Mouse (Mus musculus) hindbrain, embryonic 14.5 days (tissue): ENCODE measurements around the gene Fli1. TPM values are rescaled to one million over a fixed set of nuclear protein-coding genes. Genes with fewer than 3 reads are reported as not detected.

Experiments
- ATAC-seq: fragments of 200-750 bp; cut with Nextera tagmentation; 2 replicates; pipeline ENCODE4 v1.8.0; 2017; ENCODE audit warnings: moderate number of reproducible peaks, mild to moderate bottlenecking, moderate TSS enrichment, moderate library complexity; ENCODE audit not compliant: low FRiP score
- DNase-seq: peaks from one replicate; pipeline ENCODE4 v3.0.0-alpha.2; 2015; ENCODE audit warnings: low spot score
- H3K27ac ChIP-seq: fragments of 300-500 bp; sonication (generic); 2 replicates; pipeline ENCODE4 v1.5.1; 2014; ENCODE audit warnings: mild to moderate bottlenecking, moderate library complexity
- H3K27me3 ChIP-seq: fragments of 300-500 bp; sonication (generic); 2 replicates; pipeline ENCODE4 v1.6.1; 2014; ENCODE audit warnings: mild to moderate bottlenecking, low read length, mixed read lengths; ENCODE audit not compliant: control insufficient read depth, insufficient read depth
- H3K36me3 ChIP-seq: fragments of 300-500 bp; sonication (generic); replicated peaks from 2 replicates; pipeline ENCODE4 v1.6.1; 2014; ENCODE audit not compliant: control insufficient read depth, insufficient read depth
- H3K4me1 ChIP-seq: fragments of 300-500 bp; sonication (generic); replicated peaks from 2 replicates; pipeline ENCODE4 v1.6.1; 2014; ENCODE audit warnings: antibody characterized with exemption, low read length, mixed read lengths; ENCODE audit not compliant: control insufficient read depth, insufficient read depth
- H3K4me2 ChIP-seq: fragments of 300-500 bp; sonication (generic); replicated peaks from 2 replicates; pipeline ENCODE4 v1.6.1; 2014; ENCODE audit warnings: mild to moderate bottlenecking, moderate library complexity
- H3K4me3 ChIP-seq: fragments of 300-500 bp; sonication (generic); replicated peaks from 2 replicates; pipeline ENCODE4 v1.5.1; 2014; ENCODE audit warnings: mild to moderate bottlenecking, low read length
- H3K9ac ChIP-seq: fragments of 300-500 bp; sonication (generic); 2 replicates; pipeline ENCODE4 v1.6.1; 2014
- H3K9me3 ChIP-seq: fragments of 300-500 bp; sonication (generic); 2 replicates; pipeline ENCODE4 v1.6.1; 2016; ENCODE audit warnings: low read length; ENCODE audit not compliant: control insufficient read depth
- WGBS: fragments of 180-500 bp; shearing (Covaris S2); extraction: QIAGEN DNeasy Blood & Tissue Kit; methylation state at CpG from one replicate; pipeline ENCODE4 v1.1.7; 2014; 5-methylcytosine and 5-hydroxymethylcytosine counted together
- polyA plus RNA-seq: library from polyadenylated mRNA; unstranded; fragments of >200 nt; fragmentation: Nextera tagmentation; extraction: Ambion mirVana; gene quantifications from 2 replicates; pipeline ENCODE4 v1.2.1, GENCODE M21; 2014

Fli1 gene
- polyA plus RNA-seq, 1 experiment from 2014 or later: 9.1 TPM

DNA sequence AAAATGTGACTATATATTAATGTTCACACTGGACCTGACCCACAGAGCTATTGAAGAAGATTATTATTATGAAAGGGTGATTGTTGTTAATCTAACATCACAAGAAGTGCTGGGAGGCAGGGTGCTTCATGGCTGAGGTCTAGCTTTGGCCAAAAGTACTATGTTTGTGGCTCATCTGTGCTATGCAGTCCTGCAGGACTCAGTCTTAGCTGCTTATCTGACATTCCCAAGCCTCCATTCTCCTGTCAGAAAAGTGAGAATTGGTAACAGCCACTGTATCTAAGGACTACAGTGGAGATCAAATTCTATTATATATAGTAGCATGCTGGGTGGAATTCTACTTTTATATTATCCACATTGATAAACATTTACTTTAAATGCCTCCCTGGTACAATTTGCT, 16.8 kb upstream of the Fli1 start:
- DNase-seq (no peak), ATAC-seq (no peak)
- Histone ChIP-seq H3K9ac (no peak overlapping the region), H3K4me1 (0 out of 2 replicates have a peak, but pooled peaks cover 2% of the 10 kb centered on the region), H3K4me3 (no peak overlapping the region), H3K9me3 (no peaks in the 10 kb centered on the region), H3K36me3 (no peaks in the 10 kb centered on the region), H3K4me2 (no peak overlapping the region), H3K27ac (no peak overlapping the region), H3K27me3 (no peaks in the 10 kb centered on the region; the same call in 1 of the 2 replicates)

GRCm38 (mm10) chr9:32556313-32556712, 13.7 kb upstream of the Fli1 start:
- Histone ChIP-seq H3K4me3 (no peak overlapping the region), H3K27ac (no peak overlapping the region), H3K27me3 (peaks cover 6% of the 10 kb centered on the region), H3K9me3 (no peaks in the 10 kb centered on the region), H3K4me2 (no peak overlapping the region), H3K9ac (no peak overlapping the region), H3K36me3 (no peaks in the 10 kb centered on the region), H3K4me1 (0 out of 2 replicates have a peak, but pooled peaks cover 2% of the 10 kb centered on the region)
- no peak for ATAC-seq
- DNase-seq: no peak
- WGBS: 91% methylated on average over 7 of the region's 7 CpGs

DNA sequence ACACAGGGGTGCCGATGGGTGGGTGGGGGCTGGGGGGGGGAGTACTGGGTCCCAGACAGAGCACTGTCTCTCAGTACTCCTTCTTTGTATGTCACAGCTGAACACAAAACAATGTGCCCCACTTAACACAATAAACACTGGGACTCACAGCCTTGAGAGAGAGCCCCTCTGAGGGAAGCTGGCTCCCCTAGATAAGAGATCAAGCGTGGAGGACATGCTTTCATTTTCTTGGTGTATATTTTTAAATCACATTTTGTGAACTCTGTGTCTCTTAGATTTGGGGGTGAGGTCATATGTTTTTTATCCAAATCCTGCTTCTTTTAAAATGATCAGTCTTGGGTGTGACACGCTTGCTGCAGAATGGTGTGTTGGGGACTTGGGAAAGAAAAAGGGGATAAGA, 12.6 kb upstream of the Fli1 start:
- no peak for DNase-seq
- Histone ChIP-seq H3K9ac (no peak overlapping the region), H3K27ac (no peak overlapping the region), H3K27me3 (peaks cover 13% of the 10 kb centered on the region), H3K9me3 (no peaks in the 10 kb centered on the region), H3K4me3 (no peak overlapping the region), H3K4me1 (peaks cover 2% of the 10 kb centered on the region; the same call in 1 of the 2 replicates), H3K4me2 (no peak overlapping the region), H3K36me3 (no peaks in the 10 kb centered on the region)
- no peak for ATAC-seq
- WGBS: 86% methylated on average over 3 of the region's 3 CpGs

DNA sequence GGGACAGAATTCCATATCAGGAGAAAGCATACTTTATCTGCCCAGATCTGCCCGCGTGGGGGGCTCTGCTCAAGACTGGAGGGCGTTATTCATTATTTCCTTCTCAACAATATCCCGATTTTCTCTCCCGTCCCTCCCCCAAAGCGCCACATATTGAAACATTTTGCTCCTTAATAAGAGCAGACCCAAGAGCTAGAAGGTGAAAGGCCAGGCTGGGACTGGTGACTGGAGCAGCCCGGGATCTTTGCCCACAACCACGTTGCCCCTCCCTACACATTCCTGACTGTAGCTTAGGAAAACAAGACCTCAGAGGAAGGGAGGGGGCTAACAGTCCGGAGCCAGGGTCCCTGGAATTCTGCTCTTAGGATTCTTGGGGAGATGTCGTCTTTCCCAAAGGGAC, 7.9 kb upstream of the Fli1 start:
- ATAC-seq: no peak

DNA sequence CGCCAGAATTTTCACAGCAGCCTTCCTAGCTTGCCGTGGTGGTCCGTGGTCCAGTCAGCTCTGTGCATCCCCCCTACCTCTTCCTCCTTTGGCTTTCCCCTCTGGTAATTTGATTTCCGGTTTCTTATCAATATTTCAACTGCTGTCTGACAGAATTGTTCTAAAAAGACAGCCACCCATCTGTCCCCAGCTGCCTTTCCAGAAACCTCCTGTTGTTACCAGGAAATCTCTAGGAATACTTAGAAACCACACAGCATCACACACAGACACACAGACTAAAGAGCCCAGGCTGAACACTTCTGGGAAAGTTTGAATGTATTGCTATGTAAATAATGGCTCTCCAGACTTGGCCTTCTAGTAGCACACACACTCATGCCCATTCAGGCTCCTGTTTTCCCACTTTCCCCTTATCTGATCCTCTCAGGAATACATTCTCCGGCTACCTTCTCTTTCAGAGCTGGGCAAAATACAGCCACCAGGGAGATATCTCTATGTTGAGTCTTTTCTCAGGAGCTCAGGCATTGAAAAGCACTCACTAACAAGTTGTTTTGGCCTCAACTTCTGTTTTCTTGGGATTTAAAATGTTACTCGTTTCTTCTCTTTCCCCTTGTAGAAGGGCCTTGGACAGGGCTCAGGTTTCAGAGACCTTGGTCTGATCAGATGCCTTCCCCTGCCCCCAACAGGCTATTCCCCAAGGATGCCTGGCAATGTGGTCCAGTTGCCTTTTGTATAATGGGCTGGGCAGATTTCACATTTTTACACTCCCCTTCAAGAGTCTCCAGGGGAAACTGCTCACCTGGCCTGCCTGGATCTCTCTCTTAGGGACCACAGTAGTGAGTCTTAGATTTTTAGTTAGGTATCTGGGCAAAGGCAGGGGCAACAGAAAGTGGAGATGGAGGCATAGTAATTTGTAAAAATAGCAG, 7.1 kb upstream of the Fli1 start:
- H3K27me3 ChIP-seq: peaks cover 66% of the 10 kb centered on the region

More for the DNA sequence above, 7.9 kb upstream of the Fli1 start:
- H3K27me3 ChIP-seq: peaks cover 58% of the 10 kb centered on the region
- DNase-seq: peak; percentile 24
- peaks cover 5% of the 10 kb centered on the region; the same call in 1 of the 2 replicates for H3K4me1 ChIP-seq
- no peak overlapping the region for H3K27ac ChIP-seq
- H3K9me3 ChIP-seq: no peaks in the 10 kb centered on the region
- no peaks in the 10 kb centered on the region for H3K36me3 ChIP-seq
- no peak overlapping the region for H3K4me3 ChIP-seq
- H3K9ac ChIP-seq: no peak overlapping the region
- no peak overlapping the region for H3K4me2 ChIP-seq
- WGBS: 5% methylated on average over 10 of the region's 10 CpGs

GRCm38 (mm10) chr9:32546731-32547130, 4.1 kb upstream of the Fli1 start:
- peak; percentile 20 for DNase-seq
- WGBS: 20% methylated on average over 2 of the region's 2 CpGs
- no peak for ATAC-seq
- H3K9ac ChIP-seq: no peak overlapping the region
- no peaks in the 10 kb centered on the region for H3K9me3 ChIP-seq
- H3K27me3 ChIP-seq: peaks cover 91% of the 10 kb centered on the region
- no peak overlapping the region for H3K27ac ChIP-seq
- H3K36me3 ChIP-seq: no peaks in the 10 kb centered on the region
- no peak overlapping the region for H3K4me3 ChIP-seq
- peaks cover 27% of the 10 kb centered on the region for H3K4me1 ChIP-seq
- H3K4me2 ChIP-seq: no peak overlapping the region

More for the DNA sequence above, 7.1 kb upstream of the Fli1 start:
- WGBS: 18% methylated on average over 6 of the region's 6 CpGs
- H3K4me1 ChIP-seq: peaks cover 13% of the 10 kb centered on the region
- no peak for DNase-seq
- H3K4me2 ChIP-seq: no peak overlapping the region
- H3K9ac ChIP-seq: no peak overlapping the region
- H3K9me3 ChIP-seq: no peaks in the 10 kb centered on the region
- no peak overlapping the region for H3K27ac ChIP-seq
- no peaks in the 10 kb centered on the region for H3K36me3 ChIP-seq
- H3K4me3 ChIP-seq: no peak overlapping the region
- ATAC-seq: no peak

DNA sequence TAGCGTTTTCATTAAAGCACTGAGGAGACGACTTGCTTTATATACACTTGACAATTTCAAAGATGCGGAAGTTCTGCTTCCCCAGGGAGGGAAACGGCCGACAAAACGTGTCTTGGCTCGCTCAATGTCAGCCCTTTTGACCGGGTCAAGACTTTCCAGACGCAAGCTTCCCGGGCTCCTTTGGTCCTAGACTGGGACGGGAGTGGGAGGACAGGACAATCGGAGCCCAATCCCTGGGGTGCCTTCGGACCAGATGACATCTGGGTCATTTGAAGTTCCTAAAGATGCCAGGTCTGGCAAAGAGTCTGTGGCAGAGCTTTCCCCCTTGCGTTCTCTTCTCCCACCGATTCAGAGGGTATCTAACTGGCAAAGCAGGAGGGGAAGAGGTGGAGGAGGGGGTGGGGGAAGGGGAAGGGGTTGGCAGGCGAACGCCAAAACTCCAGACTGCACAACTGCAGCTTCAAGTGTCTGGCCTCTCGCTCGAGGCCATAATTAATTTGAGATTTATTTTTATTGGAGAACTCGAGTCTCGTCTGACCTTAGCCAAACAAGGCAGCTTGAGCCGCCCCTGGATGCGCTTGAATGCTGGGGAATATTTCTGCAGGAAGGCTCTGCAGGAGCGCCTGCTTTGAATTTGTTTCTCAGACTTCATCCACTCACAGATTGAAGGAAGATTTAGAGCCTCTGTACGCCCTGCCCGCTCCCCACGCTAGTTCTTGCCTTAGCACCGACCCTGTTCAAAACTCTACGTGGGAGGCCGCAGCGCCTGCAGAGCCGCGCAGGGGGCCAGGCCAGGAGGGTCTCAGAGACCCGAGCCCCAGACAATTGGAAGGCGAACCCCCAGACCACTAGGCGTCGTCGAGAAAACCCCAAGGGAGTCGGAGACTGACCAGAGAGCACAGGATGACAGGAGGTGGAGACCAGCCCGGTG, 2.3 kb upstream of the Fli1 start:
- Histone ChIP-seq H3K4me2 (peak overlapping the region; percentile 23), H3K36me3 (no peaks in the 10 kb centered on the region), H3K9ac (0 out of 2 replicates have a peak overlapping the region, but pooled peaks have one; percentile 11), H3K27ac (no peak overlapping the region), H3K9me3 (no peaks in the 10 kb centered on the region), H3K4me1 (peaks cover 44% of the 10 kb centered on the region), H3K4me3 (no peak overlapping the region), H3K27me3 (peaks cover 92% of the 10 kb centered on the region)
- WGBS: 2% methylated on average over 40 of the region's 40 CpGs
- DNase-seq (peak; percentile 23), ATAC-seq (no peak)

- ATAC-seq: no peak
- no peak for DNase-seq
- Histone ChIP-seq H3K4me3 (no peak overlapping the region), H3K4me1 (peaks cover 46% of the 10 kb centered on the region), H3K9me3 (no peaks in the 10 kb centered on the region), H3K27ac (no peak overlapping the region), H3K27me3 (peaks cover 89% of the 10 kb centered on the region), H3K4me2 (no peak overlapping the region), H3K36me3 (no peaks in the 10 kb centered on the region), H3K9ac (no peak overlapping the region)
- WGBS: 5% methylated on average over 8 of the region's 8 CpGs
Measured at GRCm38 (mm10) chr9:32543923-32544575, 1.4 kb upstream of the Fli1 start.
